Mouse (Mus musculus): ENCODE measurements at regions not wholly inside any gene's neighbourhood (a gene's known extent, or its start where the extent isn't known, plus 50 kb on each side); places are given as distances from the start of the nearest gene placed in this dataset.
A peak's percentile ranks its signal among the peaks of the same experiment; 100 is the strongest.

GRCm38 (mm10) chr3:9373896-9374295 lies 236.0 kb downstream of the Zfp704 start:
- H3K27ac ChIP-seq (replicated peaks) = no peak overlapping the region
- WGBS = 65% methylated on average over 1 of the region's 1 CpGs
- ATAC-seq (replicated peaks) = no peak

DNA sequence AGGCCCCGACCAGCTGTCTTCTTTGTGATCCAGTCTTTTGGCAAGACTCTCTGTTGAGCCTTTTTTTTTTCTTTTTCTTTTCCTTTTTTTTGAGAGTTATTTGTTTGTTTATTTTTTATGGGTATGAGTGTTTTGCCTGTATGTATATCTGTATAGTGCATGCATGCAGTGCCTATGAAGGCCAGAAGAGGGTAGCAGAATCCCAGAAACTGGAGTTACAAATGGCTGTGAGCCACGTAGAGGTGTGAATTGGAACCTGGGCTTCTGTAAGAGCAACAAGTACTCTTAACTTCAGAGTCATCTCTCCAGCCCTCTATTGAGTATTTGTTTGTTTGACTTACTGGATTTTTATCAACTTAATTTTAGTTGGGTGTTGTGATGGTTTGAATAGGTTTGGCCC lies 239.8 kb downstream of the Zfp704 start:
- Histone ChIP-seq H3K27me3 (no peaks in the 10 kb centered on the region), H3K4me1 (no peaks in the 10 kb centered on the region), H3K27ac (replicated peaks) (no peak overlapping the region), H3K36me3 (no peaks in the 10 kb centered on the region), H3K9ac (replicated peaks) (no peak overlapping the region), H3K4me3 (no peak overlapping the region), H3K9me3 (no peaks in the 10 kb centered on the region), H3K4me2 (replicated peaks) (no peak overlapping the region)
- ATAC-seq (replicated peaks) = no peak
- WGBS = 89% methylated on average over 2 of the region's 2 CpGs

More at GRCm38 (mm10) chr3:9373896-9374295, 236.0 kb downstream of the Zfp704 start:
- Histone ChIP-seq H3K9ac (replicated peaks) (no peak overlapping the region), H3K9me3 (no peaks in the 10 kb centered on the region), H3K4me2 (replicated peaks) (no peak overlapping the region), H3K27me3 (no peaks in the 10 kb centered on the region), H3K4me1 (no peaks in the 10 kb centered on the region), H3K36me3 (no peaks in the 10 kb centered on the region), H3K4me3 (no peak overlapping the region)

DNA sequence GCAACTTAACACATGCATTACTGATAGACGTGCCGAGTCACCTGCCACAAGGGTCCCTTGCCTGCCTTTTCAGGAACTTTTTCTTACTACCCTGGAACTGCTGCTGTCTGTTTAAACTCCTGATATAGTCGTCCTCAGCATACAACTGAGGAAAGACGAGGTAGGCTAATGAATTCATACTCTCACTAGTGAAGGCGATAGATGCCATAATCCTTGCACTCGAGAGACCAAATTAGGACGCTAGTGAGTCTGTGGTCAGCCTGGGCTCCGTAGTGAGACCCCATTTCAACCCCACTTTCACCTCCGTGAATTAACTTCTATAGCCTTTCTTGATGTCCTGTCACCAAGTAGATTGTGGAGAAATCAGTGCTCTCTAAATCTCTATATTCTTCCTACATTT lies 244.1 kb downstream of the Zfp704 start:
- Histone ChIP-seq H3K4me1 (no peaks in the 10 kb centered on the region), H3K27ac (replicated peaks) (no peak overlapping the region), H3K27me3 (no peaks in the 10 kb centered on the region), H3K36me3 (no peaks in the 10 kb centered on the region), H3K9me3 (no peaks in the 10 kb centered on the region), H3K4me3 (no peak overlapping the region), H3K4me2 (replicated peaks) (no peak overlapping the region), H3K9ac (replicated peaks) (no peak overlapping the region)
- ATAC-seq (replicated peaks) = no peak
- WGBS = 82% methylated on average over 9 of the region's 9 CpGs

DNA sequence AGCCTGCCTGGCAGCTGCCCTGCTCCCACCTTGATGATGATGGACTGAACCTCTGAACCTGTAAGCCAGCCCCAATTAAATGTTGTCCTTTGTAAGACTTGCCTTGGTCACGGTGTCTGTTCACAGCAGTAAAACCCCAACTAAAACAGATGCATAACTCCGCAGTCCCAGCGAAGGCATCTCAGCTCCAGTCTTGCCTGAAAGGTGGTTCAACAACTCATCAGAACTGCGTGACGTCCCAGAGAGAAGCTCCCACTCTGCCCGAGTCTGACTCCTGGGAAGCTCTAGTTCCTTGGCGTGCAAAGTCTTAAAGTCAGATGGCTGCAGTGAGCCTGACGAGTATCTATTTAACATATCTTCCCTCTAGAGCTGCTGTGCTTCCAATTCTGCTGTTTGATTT lies 250.7 kb downstream of the Zfp704 start:
- H3K27ac ChIP-seq (replicated peaks) = no peak overlapping the region
- no peaks in the 10 kb centered on the region; the same call in 1 of the 2 replicates for H3K4me1 ChIP-seq
- H3K36me3 ChIP-seq = no peaks in the 10 kb centered on the region
- no peaks in the 10 kb centered on the region for H3K9me3 ChIP-seq
- 90% methylated on average over 8 of the region's 8 CpGs for WGBS
- no peak overlapping the region for H3K4me3 ChIP-seq
- H3K4me2 ChIP-seq (replicated peaks) = no peak overlapping the region
- ATAC-seq (replicated peaks) = no peak
- H3K27me3 ChIP-seq = no peaks in the 10 kb centered on the region
- no peak overlapping the region for H3K9ac ChIP-seq (replicated peaks)

GRCm38 (mm10) chr3:9358111-9358510 lies 251.8 kb downstream of the Zfp704 start:
- Histone ChIP-seq H3K9ac (replicated peaks) (no peak overlapping the region), H3K4me2 (replicated peaks) (no peak overlapping the region), H3K27me3 (no peaks in the 10 kb centered on the region), H3K27ac (replicated peaks) (no peak overlapping the region), H3K4me3 (no peak overlapping the region), H3K9me3 (no peaks in the 10 kb centered on the region), H3K4me1 (no peaks in the 10 kb centered on the region; the same call in 1 of the 2 replicates), H3K36me3 (no peaks in the 10 kb centered on the region)
- ATAC-seq (replicated peaks) = no peak; the same call in 1 of the 2 replicates
- 55% methylated on average over 12 of the region's 12 CpGs for WGBS

DNA sequence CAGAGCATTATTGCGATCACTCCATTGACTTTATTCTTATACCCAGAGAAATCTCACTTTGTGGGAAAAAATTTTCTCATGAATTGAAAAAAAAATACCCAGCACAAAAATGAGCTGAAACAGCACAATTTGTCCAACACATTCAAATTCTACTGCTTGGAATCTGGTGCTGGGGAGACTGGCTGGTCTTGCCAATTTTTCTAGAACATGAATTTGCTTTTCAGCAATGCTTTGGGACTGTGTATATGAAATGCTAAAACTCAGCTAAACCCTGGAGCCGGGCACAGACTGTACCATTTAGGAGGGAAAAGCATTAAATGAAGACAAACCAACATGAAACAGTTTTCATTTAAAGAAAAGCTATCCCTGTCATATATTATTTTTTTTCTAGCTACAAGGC lies 252.2 kb downstream of the Zfp704 start:
- Histone ChIP-seq H3K4me2 (replicated peaks) (no peak overlapping the region), H3K4me1 (no peaks in the 10 kb centered on the region; the same call in 1 of the 2 replicates), H3K9me3 (no peaks in the 10 kb centered on the region), H3K36me3 (no peaks in the 10 kb centered on the region), H3K27me3 (no peaks in the 10 kb centered on the region), H3K27ac (replicated peaks) (no peak overlapping the region), H3K4me3 (no peak overlapping the region), H3K9ac (replicated peaks) (no peak overlapping the region)
- WGBS = 91% methylated on average over 2 of the region's 2 CpGs
- ATAC-seq (replicated peaks) = no peak

- no peak for ATAC-seq (replicated peaks)
- Histone ChIP-seq H3K9ac (replicated peaks) (no peak overlapping the region), H3K4me3 (no peak overlapping the region), H3K36me3 (no peaks in the 10 kb centered on the region), H3K27me3 (no peaks in the 10 kb centered on the region), H3K4me2 (replicated peaks) (no peak overlapping the region), H3K9me3 (no peaks in the 10 kb centered on the region), H3K27ac (replicated peaks) (no peak overlapping the region), H3K4me1 (no peaks in the 10 kb centered on the region; the same call in 1 of the 2 replicates)
- whole genome bisulfite sequencing = 57% methylated on average over 4 of the region's 4 CpGs
Measured at GRCm38 (mm10) chr3:9355875-9356274, 254.0 kb downstream of the Zfp704 start.

DNA sequence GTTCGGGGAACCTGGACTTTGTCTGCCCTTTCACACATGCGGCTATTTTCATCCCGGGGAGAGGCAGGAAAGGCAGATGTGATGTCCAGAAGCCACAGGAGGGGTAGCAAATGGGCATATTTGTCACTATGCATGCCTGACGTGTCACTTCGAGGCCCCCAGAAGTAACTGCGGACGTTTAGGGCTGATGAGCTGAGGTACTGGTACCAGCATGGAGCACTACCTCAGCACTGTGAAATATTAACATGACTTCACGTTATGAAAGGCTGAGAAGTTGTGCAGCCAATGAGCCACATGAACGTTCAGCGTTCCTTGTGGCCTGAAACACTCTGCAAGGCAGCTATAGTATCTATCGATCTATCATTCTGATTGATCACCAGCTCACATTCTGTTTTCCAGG lies 255.1 kb downstream of the Zfp704 start:
- H3K9me3 ChIP-seq = no peaks in the 10 kb centered on the region
- H3K9ac ChIP-seq (replicated peaks) = no peak overlapping the region
- 91% methylated on average over 11 of the region's 11 CpGs for WGBS
- H3K36me3 ChIP-seq = no peaks in the 10 kb centered on the region
- H3K4me2 ChIP-seq (replicated peaks) = no peak overlapping the region
- no peak overlapping the region for H3K4me3 ChIP-seq
- H3K4me1 ChIP-seq = no peaks in the 10 kb centered on the region; the same call in 1 of the 2 replicates
- H3K27ac ChIP-seq (replicated peaks) = no peak overlapping the region
- no peaks in the 10 kb centered on the region for H3K27me3 ChIP-seq
- ATAC-seq (replicated peaks) = no peak

DNA sequence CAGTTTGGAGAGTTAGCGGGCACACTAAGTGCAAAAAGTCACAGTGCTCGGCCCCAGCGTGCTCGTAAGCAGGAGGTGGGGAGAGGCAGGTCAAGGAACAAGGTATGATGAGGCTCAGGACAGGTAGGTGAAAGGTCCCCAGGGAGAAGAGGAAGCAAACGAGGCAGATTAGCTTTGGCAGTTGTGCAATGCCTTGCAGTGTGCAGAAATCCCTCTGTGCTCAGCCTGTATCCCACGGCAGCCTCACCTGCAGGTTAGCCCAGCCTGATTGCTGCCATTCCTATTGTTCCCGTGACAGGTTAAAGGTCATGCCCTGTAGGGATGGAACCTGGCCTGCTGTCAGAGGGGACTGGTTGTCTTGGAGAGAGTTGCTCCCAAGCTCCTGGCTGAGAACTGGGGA lies 257.6 kb downstream of the Zfp704 start:
- Histone ChIP-seq H3K27ac (replicated peaks) (no peak overlapping the region), H3K4me3 (no peak overlapping the region), H3K9me3 (no peaks in the 10 kb centered on the region), H3K4me2 (replicated peaks) (no peak overlapping the region), H3K4me1 (peaks cover 6% of the 10 kb centered on the region), H3K36me3 (no peaks in the 10 kb centered on the region), H3K27me3 (no peaks in the 10 kb centered on the region), H3K9ac (replicated peaks) (no peak overlapping the region)
- ATAC-seq (replicated peaks) = no peak
- 40% methylated on average over 7 of the region's 7 CpGs for WGBS

- peaks cover 8% of the 10 kb centered on the region; the same call in 1 of the 2 replicates for H3K27me3 ChIP-seq
- no peak overlapping the region for H3K4me2 ChIP-seq (replicated peaks)
- no peaks in the 10 kb centered on the region for H3K9me3 ChIP-seq
- 89% methylated on average over 4 of the region's 4 CpGs for WGBS
- H3K4me3 ChIP-seq = no peak overlapping the region
- H3K4me1 ChIP-seq = peaks cover 19% of the 10 kb centered on the region
- no peak for ATAC-seq (replicated peaks)
- no peaks in the 10 kb centered on the region for H3K36me3 ChIP-seq
- H3K9ac ChIP-seq (replicated peaks) = no peak overlapping the region
- H3K27ac ChIP-seq (replicated peaks) = no peak overlapping the region
Measured at GRCm38 (mm10) chr3:9349822-9350221, 260.1 kb downstream of the Zfp704 start.

GRCm38 (mm10) chr3:9347446-9347860 lies 262.4 kb downstream of the Zfp704 start:
- peaks cover 24% of the 10 kb centered on the region for H3K4me1 ChIP-seq
- WGBS = 2% methylated on average over 15 of the region's 15 CpGs
- H3K27ac ChIP-seq (replicated peaks) = no peak overlapping the region
- H3K9ac ChIP-seq (replicated peaks) = peak overlapping the region; percentile 67
- H3K36me3 ChIP-seq = no peaks in the 10 kb centered on the region
- peaks cover 8% of the 10 kb centered on the region; the same call in 1 of the 2 replicates for H3K27me3 ChIP-seq
- H3K4me3 ChIP-seq = peak overlapping the region; percentile 59
- peak overlapping the region; percentile 99 for H3K4me2 ChIP-seq (replicated peaks)
- ATAC-seq (replicated peaks) = peak; percentile 81
- no peaks in the 10 kb centered on the region for H3K9me3 ChIP-seq

DNA sequence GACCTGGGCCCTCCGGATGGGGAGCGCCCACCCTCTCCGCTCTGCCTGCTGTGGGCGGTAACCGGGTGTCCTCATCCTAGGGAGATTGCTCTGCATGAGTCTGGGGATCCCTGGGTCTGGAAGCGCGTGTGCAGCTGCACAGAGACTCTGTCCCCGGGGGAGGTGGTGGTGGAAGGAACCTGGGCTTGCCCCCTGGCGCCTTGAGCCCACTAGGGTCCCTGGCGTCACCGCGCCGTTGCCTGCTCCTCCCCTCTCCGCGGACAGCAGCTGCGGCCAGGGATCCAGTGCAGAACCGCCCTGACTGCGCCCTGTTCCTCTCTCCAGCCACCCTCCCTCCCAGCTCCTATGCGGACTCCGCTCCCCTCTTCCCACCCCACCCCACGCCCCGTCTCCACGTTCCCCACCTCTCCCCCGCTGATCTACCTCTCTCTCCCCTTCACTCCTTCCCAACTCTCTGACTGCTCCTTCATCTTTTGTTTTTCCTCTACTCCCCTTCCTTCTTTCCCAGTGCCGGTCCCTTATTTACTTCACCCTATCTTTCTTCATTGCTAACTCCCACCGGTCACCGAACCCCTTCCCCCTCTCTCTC lies 262.9 kb downstream of the Zfp704 start:
- Histone ChIP-seq H3K4me1 (peaks cover 24% of the 10 kb centered on the region), H3K36me3 (no peaks in the 10 kb centered on the region), H3K9me3 (no peaks in the 10 kb centered on the region), H3K27ac (replicated peaks) (no peak overlapping the region), H3K4me2 (replicated peaks) (peak overlapping the region; percentile 99), H3K4me3 (peak overlapping the region; percentile 59), H3K9ac (replicated peaks) (peak overlapping the region; percentile 67), H3K27me3 (peaks cover 8% of the 10 kb centered on the region; the same call in 1 of the 2 replicates)
- peak; percentile 85 for ATAC-seq (replicated peaks)
- WGBS = under 1% methylated on average over 27 of the region's 27 CpGs

- H3K9ac ChIP-seq (replicated peaks) = peak overlapping the region; percentile 67
- 0 out of 2 replicates have a peak, but pooled peaks have one; percentile 1 for ATAC-seq (replicated peaks)
- peaks cover 8% of the 10 kb centered on the region; the same call in 1 of the 2 replicates for H3K27me3 ChIP-seq
- no peaks in the 10 kb centered on the region for H3K36me3 ChIP-seq
- no peak overlapping the region for H3K27ac ChIP-seq (replicated peaks)
- peak overlapping the region; percentile 99 for H3K4me2 ChIP-seq (replicated peaks)
- H3K4me3 ChIP-seq = peak overlapping the region; percentile 59
- no peaks in the 10 kb centered on the region for H3K9me3 ChIP-seq
- 4% methylated on average over 13 of the region's 13 CpGs for WGBS
- peaks cover 28% of the 10 kb centered on the region for H3K4me1 ChIP-seq
Measured at GRCm38 (mm10) chr3:9346356-9346755, 263.5 kb downstream of the Zfp704 start.
